Mouse (Mus musculus) myocyte (in vitro differentiated cells): ENCODE measurements at regions not wholly inside any gene's neighbourhood (a gene's known extent, or its start where the extent isn't known, plus 50 kb on each side); places are given as distances from the start of the nearest gene placed in this dataset.

ENCODE experiments used
- E2F4 ChIP-seq: IDR thresholded peaks from one replicate; pipeline ENCODE4 v1.6.1; 2011; ENCODE audit warnings: mild to moderate bottlenecking, control low read depth, moderate library complexity; ENCODE audit not compliant: insufficient read depth
- MYOG ChIP-seq, 3 experiments: IDR thresholded peaks; one replicate each; pipeline ENCODE4 v1.6.1; 2011; ENCODE audit warnings: control low read depth in 2 of 3, low read depth in 2 of 3, mild to moderate bottlenecking in 2 of 3; ENCODE audit not compliant: insufficient read length in 2 of 3, control insufficient read depth in 1 of 3, insufficient read depth in 1 of 3
- POLR2A ChIP-seq: IDR thresholded peaks from one replicate; pipeline ENCODE4 v1.6.1; 2011; ENCODE audit warnings: low read depth, mild to moderate bottlenecking, control low read depth, moderate library complexity; ENCODE audit not compliant: insufficient read length
- POLR2AphosphoS2 ChIP-seq: IDR thresholded peaks from one replicate; pipeline ENCODE4 v1.6.1; 2011; ENCODE audit warnings: low read depth, control low read depth; ENCODE audit not compliant: insufficient read length
- REST ChIP-seq: IDR thresholded peaks from one replicate; pipeline ENCODE4 v1.6.1; 2011; ENCODE audit warnings: mild to moderate bottlenecking, control low read depth, moderate library complexity; ENCODE audit not compliant: insufficient read depth, insufficient read length
- SRF ChIP-seq: IDR thresholded peaks from one replicate; pipeline ENCODE4 v1.6.1; 2011; ENCODE audit warnings: low read depth; ENCODE audit not compliant: control insufficient read depth, insufficient read length
- TCF12 ChIP-seq: IDR thresholded peaks from one replicate; pipeline ENCODE4 v1.6.1; 2011; ENCODE audit warnings: mild to moderate bottlenecking, control low read depth; ENCODE audit not compliant: poor library complexity, insufficient read depth, severe bottlenecking

DNA sequence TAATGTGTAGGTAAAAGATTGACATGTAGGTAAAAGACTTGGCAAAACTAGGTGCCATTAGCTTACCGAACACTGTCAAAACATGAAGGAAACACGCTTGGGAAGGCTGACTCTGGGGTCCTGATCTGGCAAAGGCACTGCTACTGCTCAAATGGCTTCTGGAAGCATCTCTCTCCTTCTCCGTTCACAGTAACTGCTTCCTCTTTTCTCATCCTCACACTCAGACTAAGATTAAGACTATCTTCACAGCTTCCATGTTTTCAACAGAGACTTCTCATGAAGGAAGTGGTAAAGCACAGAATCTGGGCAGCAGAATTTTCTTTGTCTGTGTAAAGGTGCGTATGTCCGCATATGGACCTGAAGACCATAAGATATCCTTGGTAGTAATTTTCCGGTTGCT is 271.4 kb upstream of the Adgrl2 start:
- TF ChIP-seq TCF12: no peak
- no peak for TF ChIP-seq POLR2A
- no peak for TF ChIP-seq REST
- TF ChIP-seq E2F4: no peak
- no peak for TF ChIP-seq MYOG (IDR thresholded peaks at IDR 0.05; ENCODE audit: control insufficient read depth in 1 of 3, insufficient read depth in 1 of 3, insufficient read length in 2 of 3, low read depth in 2 of 3)
- no peak for TF ChIP-seq SRF
- no peak for TF ChIP-seq POLR2AphosphoS2
